Mouse (Mus musculus): ENCODE results near the gene Olfr1066.
"Not testable (repeated sequence)": the region's sequence is repeated elsewhere in the genome, so short reads cannot be mapped to it uniquely, and the experiment has no call there.

Gene Olfr1066

DNA sequence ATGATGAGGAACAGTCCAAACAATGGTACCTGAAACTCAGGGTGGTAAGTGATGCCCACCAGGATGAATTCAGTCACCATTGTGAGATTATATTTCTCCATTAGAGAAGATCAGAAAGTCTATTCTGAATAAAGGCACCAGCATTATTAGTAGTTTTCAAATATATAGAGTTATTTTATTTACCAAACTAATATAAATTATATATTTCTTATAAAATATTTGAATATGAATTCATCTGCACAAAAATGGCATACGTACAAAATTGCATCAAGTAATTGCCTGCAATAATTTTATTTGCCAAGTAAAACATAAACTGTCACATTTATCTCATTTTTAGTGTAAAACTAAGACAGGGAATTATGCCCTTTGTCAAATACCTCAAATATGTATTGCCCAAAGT lies at the start of gene Olfr1066:
Olfr1066 (minus strand) TSS at position 101 of the 400 bp plus-strand sequence.
- no peak for DNase-seq

DNA sequence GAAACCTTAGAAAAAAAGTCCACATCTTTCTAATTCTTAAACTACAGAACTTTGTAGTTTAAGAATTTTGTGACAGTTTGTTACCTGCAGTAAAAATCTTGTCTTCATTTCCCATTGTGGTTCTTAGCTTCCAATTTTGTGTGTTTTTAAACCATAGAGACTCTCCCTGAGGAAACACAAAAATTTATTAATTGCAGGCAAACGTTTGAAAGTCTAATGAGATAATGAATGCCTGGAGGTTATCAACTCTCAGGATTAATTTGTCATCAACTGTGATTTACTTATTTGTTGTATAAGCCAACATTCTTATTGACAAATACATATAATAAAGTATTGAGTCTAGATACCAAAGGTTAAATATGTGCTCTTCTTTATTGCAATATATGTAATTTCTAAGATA lies 31.2 kb upstream of the Olfr1066 start, which contains the start of gene Olfr228:
Olfr228 (minus strand) TSS at position 101 of the 400 bp plus-strand sequence.
- DNase-seq: no peak

DNA sequence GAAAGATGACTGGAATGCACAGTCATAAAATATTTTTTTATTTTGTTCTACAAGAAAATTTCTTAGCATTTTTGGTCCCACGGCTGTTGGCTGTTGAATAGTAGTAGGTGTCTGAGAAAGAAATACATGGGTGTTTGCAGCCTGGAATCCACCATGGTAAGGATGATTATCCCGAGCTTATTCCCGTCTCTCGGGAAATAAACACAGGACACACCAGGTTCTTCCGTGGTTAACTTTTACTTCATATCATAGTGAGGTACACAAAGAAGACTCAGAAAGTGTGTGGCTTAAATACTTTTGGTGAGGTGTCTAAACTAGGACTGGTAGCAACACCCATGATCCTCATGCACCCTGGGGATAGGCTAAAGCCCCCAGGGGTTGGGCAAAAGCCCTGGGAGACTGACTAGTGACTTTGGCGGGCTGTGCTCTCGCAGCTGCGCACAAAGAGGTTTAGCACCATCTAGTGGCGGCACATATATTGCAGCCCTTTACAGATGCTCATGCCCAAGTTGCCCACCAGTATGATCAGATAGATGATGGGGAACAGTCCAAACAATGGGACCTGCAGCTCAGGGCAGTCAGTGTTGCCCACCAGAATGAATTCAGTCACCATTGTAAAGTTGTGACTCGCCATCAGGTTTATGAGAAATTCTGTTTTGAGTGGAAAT lies 8.5 kb upstream of the Olfr1066 start:
- DNase-seq: peak; percentile 68 to 74

- no peak for DNase-seq
Observed at GRCm38 (mm10) chr2:86460434-86460833, 4.4 kb upstream of the Olfr1066 start.

- not testable (repeated sequence) for DNase-seq
Observed at GRCm38 (mm10) chr2:86450491-86450890, 5.6 kb downstream of the Olfr1066 start, which contains the start of gene Olfr1065. Olfr1065 (minus strand) TSS chr2:86450591.

DNA sequence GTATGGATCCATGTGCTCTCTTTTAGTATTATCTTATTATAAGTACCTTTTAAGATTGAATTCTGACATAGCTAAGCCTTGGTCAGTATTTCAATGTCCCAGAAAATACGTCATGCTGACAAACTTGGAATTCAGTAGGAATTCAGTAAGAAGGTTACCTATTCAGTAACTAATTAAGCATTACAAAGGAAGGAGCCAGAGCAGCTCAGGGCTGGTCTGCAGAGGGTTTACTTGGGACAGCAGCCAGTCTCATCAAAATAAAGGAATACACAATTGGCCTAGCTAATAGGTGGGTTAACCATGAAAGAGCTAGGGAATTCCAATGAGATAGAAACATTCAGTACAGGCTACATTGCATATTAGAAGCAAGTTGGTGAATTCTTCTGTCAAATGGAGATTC lies 14.0 kb downstream of the Olfr1066 start:
- DNase-seq: not testable (repeated sequence)

GRCm38 (mm10) chr2:86428511-86428910 lies 27.6 kb downstream of the Olfr1066 start:
- DNase-seq: not testable (repeated sequence)

DNA sequence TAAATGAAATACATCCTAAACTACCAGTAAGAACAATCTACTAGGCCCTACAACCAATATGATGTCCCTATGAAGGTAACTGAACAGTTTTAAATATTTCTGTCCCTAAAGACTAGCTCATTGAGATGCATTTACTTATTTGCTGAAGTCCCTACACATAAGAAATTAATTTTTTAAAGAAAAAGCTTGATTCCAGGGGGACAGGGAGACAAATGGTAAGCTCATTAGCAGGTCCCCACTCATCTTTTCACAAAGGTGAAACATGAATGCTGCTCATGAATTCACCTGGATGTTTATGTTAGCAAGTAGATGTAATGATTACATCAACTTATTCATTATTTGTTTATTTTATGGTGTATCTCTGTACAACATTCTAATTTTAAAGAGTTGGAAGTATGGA lies 29.4 kb downstream of the Olfr1066 start, which contains the start of gene Olfr1062:
Olfr1062 (minus strand) TSS at position 101 of the 400 bp plus-strand sequence.
- DNase-seq: not testable (repeated sequence)

DNA sequence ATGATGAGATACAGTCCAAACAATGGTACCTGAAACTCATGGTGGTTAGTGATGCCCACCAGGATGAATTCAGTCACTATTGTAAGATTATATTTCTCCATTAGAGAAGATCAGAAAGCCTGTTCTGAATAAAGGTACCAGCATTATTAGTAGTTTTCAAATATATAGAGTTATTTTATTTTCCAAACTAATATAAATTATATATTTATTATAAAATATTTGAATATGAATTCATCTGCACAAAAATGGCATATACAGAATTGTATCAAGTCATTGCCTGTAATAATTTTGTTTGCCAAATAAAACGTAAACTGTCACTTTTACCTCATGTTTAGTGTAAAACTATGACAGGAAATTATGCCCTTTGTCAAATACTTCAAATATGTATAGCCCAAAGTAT lies 42.1 kb downstream of the Olfr1066 start, which contains the start of gene Olfr1061:
Olfr1061 (minus strand) TSS at position 101 of the 400 bp plus-strand sequence.
- DNase-seq: no peak
